ENCODE assay signal across 22 mouse cellular contexts in genomic region chr3:94344897-94345296, GRCm38 (mm10). TPM values are rescaled to one million over a fixed set of nuclear protein-coding genes. Genes with fewer than 3 reads are reported as not detected.
"Had no signal": no experiment of that assay in that cellular context is flagged by ENCODE, and none has a peak within 500 bp of the region (broad histone marks: within the 10 kb centered on the region; RNA-seq: fewer than 3 reads in every experiment).

No protein-coding gene starts in this region.

- H3K36me3 ChIP-seq: neural tube, embryonic 12.5 days; neural tube, embryonic 13.5 days; neural tube, embryonic 15.5 days; stomach, embryonic 15.5 days had no signal

- H3K27ac ChIP-seq: neural tube, embryonic 12.5 days; neural tube, embryonic 13.5 days; neural tube, embryonic 15.5 days; stomach, embryonic 15.5 days had no signal

- DNase-seq: retina, postnatal 1 day; right cerebral cortex, adult 18-20 months; right cerebral cortex, postnatal 25 days; right cerebral cortex, postnatal 4 days; spleen, adult 18-20 months; thymus, adult 18-20 months; thymus, adult 2 months; thymus, postnatal 14 days; thymus, postnatal 25 days; thymus, postnatal 36 days; thymus, postnatal 4 days had no signal

- H3K9ac ChIP-seq: neural tube, embryonic 12.5 days; neural tube, embryonic 13.5 days; neural tube, embryonic 15.5 days; stomach, embryonic 15.5 days had no signal

- H3K4me1 ChIP-seq: neural tube, embryonic 12.5 days; neural tube, embryonic 15.5 days; stomach, embryonic 15.5 days had no signal

- H3K9me3 ChIP-seq: neural tube, embryonic 12.5 days; neural tube, embryonic 13.5 days; neural tube, embryonic 15.5 days; stomach, embryonic 15.5 days had no signal

- H3K4me2 ChIP-seq: neural tube, embryonic 12.5 days; neural tube, embryonic 13.5 days; neural tube, embryonic 15.5 days; stomach, embryonic 15.5 days had no signal

- H3K27me3 ChIP-seq: neural tube, embryonic 12.5 days; neural tube, embryonic 13.5 days; neural tube, embryonic 15.5 days; stomach, embryonic 15.5 days had no signal

- H3K4me3 ChIP-seq: neural tube, embryonic 12.5 days; neural tube, embryonic 13.5 days; neural tube, embryonic 15.5 days; stomach, embryonic 15.5 days had no signal

RNA-seq across cellular contexts. Expression of gene Them5, which starts 3.0 kb away (rescaled TPM):
- total RNA-seq: neutrophil, adult 5-6 weeks had no signal
- polyA plus RNA-seq: neural tube, embryonic 12.5 days; neural tube, embryonic 13.5 days; neural tube, embryonic 14.5 days; small intestine, adult 2 months; spleen, adult 2 months; urinary bladder, adult 2 months had no signal

RNA-seq across cellular contexts. Expression of gene C2cd4d, which starts 17.3 kb away (rescaled TPM):
- total RNA-seq: neutrophil, adult 5-6 weeks had no signal

RNA-seq across cellular contexts. Expression of gene Rorc, which starts 27.7 kb away (rescaled TPM):
- polyA plus RNA-seq: neural tube, embryonic 11.5 days had no signal

RNA-seq across cellular contexts. Expression of gene Lingo4, which starts 53.4 kb away (rescaled TPM):
- total RNA-seq: neutrophil, adult 5-6 weeks had no signal
- polyA plus RNA-seq: testis, adult 2 months had no signal
